Mouse (Mus musculus) lung, embryonic 15.5 days (tissue): ENCODE measurements around the gene Olfr418. TPM values are rescaled to one million over a fixed set of nuclear protein-coding genes. Genes with fewer than 3 reads are reported as not detected.

Source experiments
- polyA plus RNA-seq: library from polyadenylated mRNA; unstranded; fragments of >200 nt; fragmentation: Nextera tagmentation; extraction: Ambion mirVana; gene quantifications from 2 replicates; pipeline ENCODE4 v1.2.1, GENCODE M21; 2015

The Olfr418 gene
- polyA plus RNA-seq, 1 experiment from 2014 or later = not detected

Other genes with a start within 250 kb of the Olfr418 start
- not detected in 2 replicates for gene Olfr1408, start 128.6 kb upstream of the Olfr418 start, polyA plus RNA-seq
- gene Olfr1406, start 75.4 kb upstream of the Olfr418 start, polyA plus RNA-seq = not detected in 2 replicates
- not detected in 2 replicates for gene Olfr218, start 68.2 kb upstream of the Olfr418 start, polyA plus RNA-seq
- gene Olfr1404, start 53.6 kb upstream of the Olfr418 start, polyA plus RNA-seq = not detected in 2 replicates
- 0.20 TPM in 1 of 2 replicates, not detected in the other for gene Fcer1a, start 38.8 kb upstream of the Olfr418 start, polyA plus RNA-seq
- gene Mptx2, start 11.8 kb downstream of the Olfr418 start, polyA plus RNA-seq = not detected in 2 replicates
- 0.64 and 1.2 TPM in 2 replicates for gene Ackr1, start 67.7 kb downstream of the Olfr418 start, polyA plus RNA-seq
- 0.84 and 1.7 TPM in 2 replicates for gene Aim2, start 84.9 kb downstream of the Olfr418 start, polyA plus RNA-seq
- 1.1 TPM in 2 replicates for gene Cadm3, start 101.7 kb downstream of the Olfr418 start, polyA plus RNA-seq
- 0.21 and 0.34 TPM in 2 replicates for gene Ifi206, start 225.0 kb downstream of the Olfr418 start, polyA plus RNA-seq